Mouse (Mus musculus) cerebellum, adult 2 months (tissue): Measurements from ENCODE around the gene Tec.

Experiments
- CTCF ChIP-seq: fragments of 200-500 bp; IDR thresholded peaks from 2 replicates; pipeline ENCODE4 v1.5.1; 2011; ENCODE audit warnings: low read depth, mild to moderate bottlenecking, control low read depth, low read length, moderate library complexity, borderline replicate concordance; ENCODE audit not compliant: insufficient read depth
- POLR2A ChIP-seq: fragments of 200-500 bp; IDR thresholded peaks from 2 replicates; pipeline ENCODE4 v1.6.1; 2011; ENCODE audit warnings: low read length, control low read depth, borderline replicate concordance; ENCODE audit not compliant: insufficient read depth

DNA sequence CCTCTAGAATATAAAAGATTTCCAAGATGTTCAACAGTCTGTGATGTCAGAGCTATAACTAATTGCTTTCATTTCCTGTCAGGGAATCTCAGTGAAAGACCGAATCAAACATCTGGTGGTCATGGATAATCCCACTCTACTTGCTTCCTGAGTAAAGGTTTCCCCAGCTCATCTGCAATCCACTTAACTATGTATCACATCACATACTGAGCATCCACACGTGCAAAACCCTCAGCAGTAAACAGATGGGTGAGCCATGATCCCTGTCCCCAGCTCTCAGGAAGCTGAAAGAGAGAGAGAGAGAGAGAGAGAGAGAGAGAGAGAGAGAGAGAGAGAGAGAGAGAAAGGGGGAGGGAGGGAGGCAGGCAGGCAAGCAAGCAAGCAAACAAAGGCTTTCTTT lies 51.8 kb downstream of the Tec start:
- no peak for TF ChIP-seq CTCF
- TF ChIP-seq POLR2A = no peak
